16 mouse cellular contexts compared by ENCODE assay signal in genomic region chr9:105010721-105011120, GRCm38 (mm10). TPM values are rescaled to one million over a fixed set of nuclear protein-coding genes. Genes with fewer than 3 reads are reported as not detected.
DNase-seq lines count a peak whose midpoint lies in the region.
"Had no signal": no experiment of that assay in that cellular context is flagged by ENCODE, and none has a peak within 500 bp of the region (broad histone marks: within the 10 kb centered on the region; RNA-seq: fewer than 3 reads in every experiment).

No protein-coding gene starts in this region.

- DNase-seq in heart, adult 11 months: peak; percentile 53
- no peak for DNase-seq in heart, adult 18-20 months
- peak; percentile 19 to 36 for DNase-seq in kidney, adult 8-10 months
- DNase-seq in kidney, postnatal 4 days: no peak
- peak; percentile 18 for DNase-seq in right cerebral cortex, adult 18-20 months
- no peak for DNase-seq in right cerebral cortex, postnatal 14 days
- peak; percentile 54 for DNase-seq in telencephalon, adult 2 months (ENCODE audit: low read depth, low spot score)
- DNase-seq in urinary bladder, postnatal 4 days (ENCODE audit: low spot score in 2 of 2): no peak
- DNase-seq: adrenal gland, postnatal 14 days; cerebellum, adult 18-20 months; cerebellum, adult 9-11 months; cerebellum, postnatal 36 days; forebrain, postnatal 0 days; gastrocnemius, postnatal 25 days; heart, postnatal 10 days; heart, postnatal 4 days had no signal

RNA-seq across cellular contexts. Expression of gene Mrpl3, which starts 42.3 kb away (rescaled TPM):
- 100 to 1,000 TPM; 193 to 216 TPM for total RNA-seq in heart, adult 18-20 months (2021)

Comparison
In these comparisons a context has a peak if more than half of its experiments do, and no peak if none do; other contexts are left out.
1. DNase-seq: peak in heart, adult 11 months (single experiment), kidney, adult 8-10 months (2 of 2), right cerebral cortex, adult 18-20 months (single experiment) and telencephalon, adult 2 months (single experiment); none in heart, adult 18-20 months (0 of 2), kidney, postnatal 4 days (0 of 2), right cerebral cortex, postnatal 14 days (single experiment) and urinary bladder, postnatal 4 days (0 of 2).